Mouse (Mus musculus) spleen, postnatal 36 days (tissue): ENCODE results near the gene Il17rc.
A peak's percentile ranks its signal among the peaks of the same experiment; 100 is the strongest.

Experiments used
- DNase-seq, 2 experiments: peaks; one replicate each; pipeline ENCODE4 v3.0.0; 2022; ENCODE audit warnings: low spot score in 2 of 2, mixed read lengths in 1 of 2

The Il17rc gene

DNA sequence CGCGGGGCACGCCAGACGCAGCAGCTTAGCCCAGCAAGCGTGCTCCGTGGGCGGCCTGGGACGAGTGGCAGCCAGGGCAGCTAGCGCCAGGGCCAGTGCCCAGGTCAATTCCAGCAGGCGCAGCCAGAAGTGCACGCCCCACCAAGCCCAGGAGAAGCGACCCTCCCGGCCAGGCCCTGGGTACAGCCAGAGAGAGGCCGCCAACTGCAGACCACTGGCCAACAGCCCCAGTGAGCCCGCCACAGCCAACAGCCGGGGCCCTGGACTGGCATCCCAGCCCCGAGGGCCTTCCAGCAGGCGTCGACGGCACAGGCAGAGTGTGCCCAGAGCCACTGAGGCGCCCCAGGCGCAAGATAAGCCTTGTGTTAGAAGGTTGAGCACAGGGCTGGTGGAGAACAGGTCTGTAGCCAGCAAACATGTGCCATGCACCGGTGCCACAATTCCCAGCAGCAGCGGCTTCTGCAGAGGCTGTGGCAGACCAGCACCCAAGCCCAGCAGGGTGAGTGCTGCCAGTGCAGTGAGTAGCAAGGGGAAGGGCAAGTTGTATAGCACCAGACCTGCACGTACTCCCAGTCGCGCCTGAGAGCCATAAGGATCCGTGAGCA, 23.9 kb downstream of the Il17rc start:
- DNase-seq, result no peak

DNA sequence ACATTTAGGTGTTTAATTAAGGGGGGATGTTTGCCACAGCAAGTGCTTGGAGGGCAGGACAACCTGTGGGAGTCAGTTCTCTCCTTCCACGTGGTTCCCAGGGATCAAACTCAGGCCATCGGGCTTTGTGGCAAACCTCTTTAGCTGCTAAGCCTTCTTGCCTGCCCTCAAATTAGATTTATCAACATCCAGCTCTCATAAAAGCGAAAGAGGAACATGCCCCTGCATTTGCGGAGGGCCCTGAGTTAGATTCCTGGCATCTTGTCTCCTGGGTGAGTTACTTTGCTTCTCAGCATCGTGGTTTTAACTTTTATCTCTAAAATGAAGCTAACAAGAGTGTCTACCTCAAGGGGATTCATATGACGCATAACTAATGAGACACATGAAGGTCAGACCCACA, 28.1 kb downstream of the Il17rc start:
- DNase-seq, result no peak

DNA sequence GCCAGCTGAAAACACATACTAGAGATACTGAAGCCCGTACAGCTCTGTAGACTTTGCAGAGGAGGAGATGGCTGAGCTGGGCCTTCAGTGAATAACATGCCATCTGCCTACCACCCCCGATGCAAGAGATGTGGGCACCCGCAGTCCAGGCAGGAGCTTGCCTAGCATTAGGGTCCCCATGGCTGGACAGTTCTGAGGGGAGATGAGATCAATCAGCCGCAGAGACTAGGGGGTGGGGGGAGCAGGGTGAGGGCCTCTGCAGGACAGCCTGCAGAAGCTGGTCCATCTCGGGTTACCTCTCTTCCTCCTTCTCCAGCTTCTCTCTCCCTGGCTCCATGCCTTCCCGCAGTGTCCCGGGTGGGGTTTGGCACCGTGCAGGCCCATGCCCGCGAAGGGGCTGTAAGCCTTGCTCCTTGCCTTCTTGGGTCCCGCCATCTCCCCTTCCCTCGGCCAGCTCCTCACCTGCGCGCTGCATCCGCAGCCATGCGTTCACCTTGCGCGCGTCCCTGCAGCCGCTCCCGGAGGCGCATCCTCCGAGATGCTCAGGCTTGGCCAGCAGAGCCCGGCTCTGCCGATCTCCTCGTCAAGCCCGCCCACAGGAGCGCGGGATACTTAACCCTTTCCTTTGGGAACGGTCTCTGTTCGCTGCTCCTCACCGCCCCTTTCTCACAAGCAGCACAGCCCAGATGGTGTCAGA, 30.3 kb downstream of the Il17rc start, which contains the start of gene Prrt3:
Prrt3 (minus strand) TSS at position 544 of the 697 bp plus-strand sequence.
- no peak for DNase-seq

DNA sequence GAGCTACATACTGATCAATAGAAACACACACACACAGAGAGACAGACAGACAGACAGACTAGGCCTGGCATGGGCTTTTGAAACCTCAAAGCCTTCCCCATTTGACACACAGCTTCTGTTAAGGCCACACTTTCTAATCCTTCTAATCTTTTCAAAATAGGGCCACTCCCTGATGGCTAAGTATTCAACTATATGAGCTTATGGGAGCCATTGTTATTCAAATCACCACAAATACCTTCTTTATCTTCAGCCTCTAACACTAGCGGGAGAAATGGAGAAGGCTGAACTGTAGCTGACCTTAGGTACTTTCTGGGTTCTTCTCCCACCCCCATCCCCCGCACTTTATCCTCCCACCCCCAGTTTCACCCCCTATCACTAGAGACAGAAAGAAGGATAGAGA, 31.6 kb downstream of the Il17rc start:
- DNase-seq, result no peak

DNA sequence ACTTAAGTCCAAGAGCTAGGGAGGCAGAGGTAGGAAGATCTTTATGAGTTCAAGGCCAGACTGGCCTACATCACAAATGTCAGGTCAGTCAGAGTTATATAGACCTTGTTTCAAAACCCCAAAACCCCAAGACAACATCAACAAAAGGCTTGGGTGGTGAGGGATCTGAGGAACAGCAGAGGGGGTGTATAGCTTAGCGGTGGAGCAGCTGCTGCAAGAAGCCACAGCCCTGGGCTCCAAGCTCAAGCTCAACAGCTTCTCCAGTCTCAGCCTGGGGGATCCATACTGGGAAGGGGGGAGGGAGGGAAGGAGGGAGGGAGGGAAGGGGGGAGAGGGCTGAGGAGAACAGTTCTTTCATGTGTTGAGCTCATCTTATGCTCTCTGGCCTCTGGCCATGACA, 34.5 kb downstream of the Il17rc start:
- DNase-seq, result no peak

DNA sequence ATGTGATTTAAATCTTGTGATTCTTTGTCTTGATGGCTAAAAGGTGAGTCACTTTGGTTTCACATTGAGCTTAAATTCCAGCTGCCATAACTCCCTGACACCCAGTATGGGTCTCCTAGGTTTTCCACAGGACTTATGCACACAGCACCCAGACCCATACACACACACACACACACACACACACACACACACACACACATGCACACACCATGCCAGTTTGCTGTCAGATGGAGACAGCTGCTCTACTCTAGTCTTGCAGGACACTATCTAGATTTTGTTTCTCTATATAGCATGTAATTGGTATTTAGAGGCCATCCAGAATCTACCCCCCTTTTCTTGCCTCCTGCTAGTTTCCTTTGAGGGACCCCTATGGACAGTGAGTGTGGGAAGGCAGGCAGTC, 35.9 kb downstream of the Il17rc start:
- DNase-seq, result no peak

DNA sequence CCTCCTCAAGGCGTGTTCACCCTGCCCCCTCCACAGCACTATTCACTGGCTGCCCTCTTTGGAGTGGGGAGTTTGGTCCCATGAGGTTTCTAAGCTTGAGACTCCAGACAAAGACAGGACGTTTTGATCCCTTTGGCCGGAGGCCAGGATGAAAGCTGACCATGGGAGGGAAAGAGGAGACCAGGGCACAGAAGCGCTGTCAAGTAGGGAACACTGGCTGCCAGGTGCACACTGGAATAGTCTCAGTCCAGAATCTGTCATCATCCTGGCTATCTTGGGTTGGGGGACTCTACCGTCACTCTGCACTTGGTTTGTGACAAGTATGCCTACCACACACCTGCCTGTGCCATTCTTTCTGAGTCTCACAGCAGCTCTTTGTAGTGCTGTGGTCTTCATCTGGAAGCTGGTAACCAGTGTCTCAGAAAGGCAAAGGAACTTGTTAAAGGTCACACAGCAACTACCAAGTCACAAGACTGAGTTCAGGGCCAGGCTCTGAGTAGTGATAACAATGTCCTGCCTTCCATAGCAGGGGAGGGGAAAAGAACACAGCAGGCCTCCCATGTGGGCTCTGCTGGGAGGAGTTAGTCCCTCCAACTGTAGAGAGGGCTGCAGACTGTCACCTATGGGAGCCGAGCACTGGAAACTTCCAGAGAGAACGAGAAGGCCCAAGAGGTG, 37.2 kb downstream of the Il17rc start:
- DNase-seq, result no peak

DNA sequence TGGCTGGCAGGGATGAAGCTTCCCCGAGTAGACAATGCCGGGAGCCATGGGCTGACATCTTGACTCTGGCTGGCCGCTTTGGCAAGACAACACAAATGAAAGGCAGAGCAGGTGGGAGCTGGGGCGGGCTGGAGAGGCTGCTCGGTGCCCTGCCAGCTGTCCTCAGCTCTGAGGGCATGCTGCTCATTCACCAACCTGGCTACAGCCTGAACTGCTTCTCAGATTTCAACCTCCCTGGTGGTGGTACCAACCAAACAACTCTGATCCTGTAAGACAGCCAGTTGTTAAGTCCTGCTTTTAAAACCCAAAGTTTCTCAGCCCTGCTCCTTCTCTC, 37.7 kb downstream of the Il17rc start:
- no peak for DNase-seq

DNA sequence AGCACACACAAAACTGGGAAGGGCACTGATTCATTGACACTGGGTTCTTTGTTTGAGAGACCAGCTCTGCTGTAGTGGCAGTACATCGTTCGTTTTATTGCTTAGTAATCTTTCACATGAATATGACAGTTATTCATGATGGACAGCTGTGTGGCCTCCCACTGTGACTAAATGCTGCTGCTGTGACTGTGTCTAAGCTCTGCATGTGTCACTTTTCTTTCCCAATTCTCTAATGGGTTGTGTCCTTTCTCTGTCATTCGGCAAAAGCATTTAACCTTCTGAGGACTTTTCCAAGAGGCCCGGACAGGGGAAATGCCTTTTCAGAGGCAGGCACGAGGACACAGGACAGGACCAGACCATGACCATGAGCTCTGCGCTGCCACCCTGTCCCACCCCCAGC, 42.7 kb downstream of the Il17rc start:
- no peak for DNase-seq

DNA sequence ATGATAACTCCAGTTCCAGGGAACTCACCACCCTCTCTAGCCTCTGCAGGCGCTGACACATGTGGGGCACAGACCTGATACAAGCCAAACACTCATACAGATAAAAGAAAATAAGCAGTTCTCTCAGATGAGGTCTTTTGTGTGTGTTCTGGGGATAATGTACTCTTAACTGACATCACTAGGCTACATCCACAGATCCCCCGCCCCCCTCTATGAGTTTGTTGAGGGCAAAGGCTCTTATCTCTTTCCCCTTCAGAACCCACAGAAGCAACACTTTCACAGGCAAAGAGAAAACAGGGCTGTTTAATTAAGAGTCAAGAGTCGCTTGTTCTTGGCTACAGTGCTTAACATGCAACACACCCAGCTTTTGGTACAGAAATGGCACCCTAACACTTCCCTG, 43.4 kb downstream of the Il17rc start:
- DNase-seq, result no peak

DNA sequence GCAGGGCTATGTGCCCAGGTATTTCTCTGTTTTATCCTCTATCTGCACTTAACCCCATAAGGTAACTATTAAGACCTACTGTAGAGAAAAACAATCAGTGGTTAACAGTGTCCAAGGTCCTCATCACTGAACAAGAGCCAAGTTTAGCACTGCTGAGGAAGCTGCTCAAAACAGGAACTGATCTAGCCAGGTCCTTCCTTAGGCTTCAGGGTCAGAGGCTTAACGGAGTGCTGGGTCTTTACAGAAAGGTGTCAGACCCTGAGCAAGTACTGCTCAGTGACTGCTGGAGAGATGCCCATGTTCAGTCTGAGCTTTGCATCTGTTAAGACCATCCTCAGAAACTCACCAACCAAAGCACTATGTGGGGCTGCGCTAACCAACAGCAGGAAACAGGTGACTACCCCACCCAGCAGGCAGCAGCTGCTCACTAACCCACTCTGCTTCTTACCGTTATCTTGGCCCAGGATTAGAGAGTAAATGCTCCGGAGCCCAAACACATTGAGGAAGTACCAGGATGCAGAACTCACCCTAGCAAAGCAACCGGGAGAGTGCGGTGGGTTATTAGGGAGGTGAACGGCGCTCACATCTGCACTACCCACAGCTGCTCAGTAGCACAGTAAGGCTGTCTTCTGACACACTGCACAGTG, 46.3 kb downstream of the Il17rc start:
- peak; percentile 22 to 28 for DNase-seq

DNA sequence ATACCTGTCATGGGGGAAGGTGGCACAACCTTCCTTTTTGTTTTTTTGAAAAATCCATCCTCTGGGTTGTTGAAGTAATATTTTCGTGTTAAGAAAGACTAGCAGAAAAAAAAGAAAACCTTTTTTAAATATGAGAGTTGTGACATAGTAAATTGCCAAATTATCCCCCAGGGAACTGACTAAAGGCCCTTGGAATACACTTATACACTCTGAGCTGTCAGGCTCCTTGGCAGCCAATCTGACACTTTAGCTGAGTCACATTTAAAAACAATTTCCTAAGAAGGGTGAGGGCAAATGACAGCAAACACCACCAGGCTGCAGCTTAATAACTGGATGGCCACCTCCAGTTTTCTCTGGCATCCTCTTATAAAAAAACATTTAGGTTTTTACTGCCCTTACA, 51.1 kb downstream of the Il17rc start:
- DNase-seq, result no peak

DNA sequence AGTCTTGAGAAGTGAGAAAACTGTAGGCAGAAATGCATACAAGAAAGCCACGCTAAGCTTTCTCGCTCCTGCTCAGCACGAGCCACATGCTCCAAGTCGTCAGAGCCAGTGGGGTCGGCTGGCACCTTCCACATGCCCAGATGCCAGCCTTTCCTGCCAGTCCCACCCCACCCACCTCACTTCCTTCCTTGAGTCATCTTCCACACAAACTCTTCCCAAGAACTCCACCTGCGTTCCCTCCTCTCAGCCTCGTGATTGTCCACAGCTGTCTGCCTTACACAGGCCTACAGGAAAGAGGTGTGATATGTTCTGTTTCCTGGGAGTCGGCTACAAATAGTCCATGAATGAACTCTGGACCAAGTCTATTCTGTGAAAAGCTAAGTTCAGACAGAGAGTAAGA, 52.2 kb downstream of the Il17rc start:
- DNase-seq, result no peak

DNA sequence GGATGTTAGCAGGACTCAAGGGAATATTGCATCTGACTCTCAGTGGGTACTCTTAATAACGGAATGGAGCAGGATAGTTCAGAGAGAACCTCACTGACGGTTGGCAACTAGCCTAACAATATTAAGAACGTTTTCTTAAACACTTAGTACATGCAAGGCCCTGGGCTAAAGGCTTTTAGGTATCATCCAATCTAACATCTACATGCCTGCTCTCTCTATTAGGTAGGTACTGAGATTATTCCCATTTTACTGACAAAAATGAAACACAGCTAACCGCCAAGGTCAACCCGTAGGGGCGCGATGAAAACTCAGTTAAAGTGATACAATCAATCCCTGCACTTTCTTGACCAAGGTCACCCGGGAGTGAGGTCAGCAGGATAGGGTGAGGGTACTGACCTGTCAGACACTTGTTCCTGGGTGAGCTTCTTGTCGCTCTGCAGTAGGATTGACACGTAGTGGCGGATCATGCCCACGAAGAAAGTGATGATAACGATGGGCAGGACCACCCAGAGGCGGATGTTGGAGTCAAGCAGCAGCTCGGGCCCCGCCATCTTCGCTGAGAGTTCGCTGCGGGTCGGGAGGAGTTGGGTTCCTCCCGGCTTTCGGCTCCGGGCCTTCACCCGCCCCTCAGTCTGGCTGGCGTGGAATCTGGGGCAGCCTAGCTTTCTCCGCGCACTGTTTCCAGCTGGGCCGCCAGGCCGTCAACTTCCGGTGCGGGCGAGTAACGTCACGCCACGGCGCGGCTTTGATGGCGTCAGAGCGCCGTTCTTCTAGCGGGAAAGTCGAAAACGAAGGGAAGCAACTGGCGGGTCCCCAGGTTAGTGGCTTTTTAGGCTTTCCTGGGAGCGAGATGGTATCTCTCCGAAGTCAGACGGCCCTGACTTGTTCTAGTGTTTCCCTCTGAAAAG, 60.0 kb downstream of the Il17rc start, which contains the start of the genes Emc3 and Fancd2:
Emc3 (minus strand) TSS at position 721 of the 908 bp plus-strand sequence.
Fancd2 (plus strand) TSS at position 751 of the 908 bp plus-strand sequence.
- peak; percentile 82 to 85 for DNase-seq

DNA sequence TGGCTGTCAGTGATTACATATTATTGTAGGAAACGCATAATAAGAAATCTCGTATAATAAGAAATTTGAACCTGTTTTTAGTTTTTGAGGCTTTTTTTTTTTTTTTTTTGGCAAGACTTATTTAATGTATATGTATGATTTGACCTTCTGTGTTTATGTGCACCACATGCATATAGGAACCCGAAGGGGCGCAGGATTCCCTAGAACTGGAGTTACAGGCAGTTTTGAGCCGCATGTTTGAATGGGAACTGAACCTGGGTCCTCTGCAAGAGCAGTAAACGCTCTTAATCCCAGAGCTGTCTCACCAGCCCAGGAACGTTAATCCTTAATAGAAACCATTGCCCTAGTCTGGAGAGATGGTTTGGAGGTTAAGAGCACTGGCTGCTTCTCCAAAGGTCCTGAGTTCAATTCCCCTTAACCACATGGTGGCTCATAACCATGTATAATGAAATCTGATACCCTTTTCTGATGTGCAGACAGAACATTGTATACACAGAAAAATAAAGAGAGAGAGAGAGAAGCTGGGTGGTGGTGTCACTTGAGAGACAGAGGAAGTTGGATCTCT, 60.7 kb downstream of the Il17rc start:
- DNase-seq, result no peak
